Mouse (Mus musculus) ES-E14 (cell line): Measurements from ENCODE around the gene Gm20671.
"Not testable (repeated sequence)": the region's sequence is repeated elsewhere in the genome, so short reads cannot be mapped to it uniquely, and the experiment has no call there.

ENCODE experiments used
- CHD2 ChIP-seq: IDR thresholded peaks from 2 replicates; pipeline ENCODE4 v1.6.1; 2014; ENCODE audit warnings: mild to moderate bottlenecking, low read depth, low read length, inconsistent platforms
- HCFC1 ChIP-seq: IDR thresholded peaks from 2 replicates; pipeline ENCODE4 v1.6.1; 2012; ENCODE audit warnings: low read length, inconsistent platforms, borderline replicate concordance; ENCODE audit not compliant: insufficient read depth
- MAFK ChIP-seq: IDR thresholded peaks from 2 replicates; pipeline ENCODE4 v1.6.1; 2014; ENCODE audit warnings: mild to moderate bottlenecking, low read depth, low read length, inconsistent platforms; ENCODE audit not compliant: insufficient read depth
- ZC3H11A ChIP-seq: IDR thresholded peaks from 2 replicates; pipeline ENCODE4 v1.6.1; 2012; ENCODE audit warnings: low read depth, mild to moderate bottlenecking, inconsistent platforms, low read length, borderline replicate concordance

GRCm38 (mm10) chr5:32740850-32741249 lies 86.1 kb downstream of the Gm20671 start:
- TF ChIP-seq MAFK, CHD2, HCFC1, ZC3H11A: not testable (repeated sequence)
